Mouse (Mus musculus): ENCODE data around the gene Pbx1.
"Not testable (repeated sequence)": the region's sequence is repeated elsewhere in the genome, so short reads cannot be mapped to it uniquely, and the experiment has no call there.

DNA sequence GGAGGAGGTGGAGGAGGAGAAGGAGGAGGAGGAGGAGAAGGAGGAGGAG, at the start of gene Pbx1:
- TF ChIP-seq CTCF, EP300 (IDR thresholded peaks at IDR 0.05; ENCODE audit: low read depth): not testable (repeated sequence)
